Mouse (Mus musculus) c-Kit-positive CD71-negative TER-119-negative erythroid progenitor cells, embryonic 14.5 days (primary cell): ENCODE data around the gene Izumo1r.

Experiments used
- DNase-seq: peaks from one replicate; pipeline ENCODE4 v3.0.0-alpha.2; 2013; ENCODE audit warnings: low read depth

Gene Izumo1r

GRCm38 (mm10) chr9:14903581-14904378 lies at the start of gene Izumo1r:
TSS of gene Izumo1r (minus strand) at chr9:14903949.
- no peak for DNase-seq

GRCm38 (mm10) chr9:14951072-14951471 lies 47.3 kb upstream of the Izumo1r start:
- DNase-seq, result no peak

GRCm38 (mm10) chr9:14948843-14949242 lies 45.1 kb upstream of the Izumo1r start:
- DNase-seq, result no peak

GRCm38 (mm10) chr9:14946677-14947076 lies 42.9 kb upstream of the Izumo1r start:
- DNase-seq, result no peak

- DNase-seq, result no peak
Measured at GRCm38 (mm10) chr9:14945919-14946318, 42.2 kb upstream of the Izumo1r start.

- no peak for DNase-seq
Measured at GRCm38 (mm10) chr9:14942143-14942720, 38.5 kb upstream of the Izumo1r start.

GRCm38 (mm10) chr9:14939610-14940009 lies 35.9 kb upstream of the Izumo1r start:
- no peak for DNase-seq

- no peak for DNase-seq
Measured at GRCm38 (mm10) chr9:14937308-14937707, 33.6 kb upstream of the Izumo1r start.

GRCm38 (mm10) chr9:14934851-14935250 lies 31.1 kb upstream of the Izumo1r start:
- DNase-seq, result no peak

GRCm38 (mm10) chr9:14931943-14932342 lies 28.2 kb upstream of the Izumo1r start:
- DNase-seq, result no peak

- DNase-seq, result no peak
Measured at GRCm38 (mm10) chr9:14931211-14931610, 27.5 kb upstream of the Izumo1r start.

- no peak for DNase-seq
Measured at GRCm38 (mm10) chr9:14926593-14926992, 22.8 kb upstream of the Izumo1r start.

GRCm38 (mm10) chr9:14923625-14924024 lies 19.9 kb upstream of the Izumo1r start:
- no peak for DNase-seq

- no peak for DNase-seq
Measured at GRCm38 (mm10) chr9:14921971-14922560, 18.3 kb upstream of the Izumo1r start.

- DNase-seq, result no peak
Measured at GRCm38 (mm10) chr9:14921254-14921653, 17.5 kb upstream of the Izumo1r start.

- no peak for DNase-seq
Measured at GRCm38 (mm10) chr9:14920608-14921007, 16.9 kb upstream of the Izumo1r start.

- DNase-seq, result no peak
Measured at GRCm38 (mm10) chr9:14918825-14919668, 15.3 kb upstream of the Izumo1r start.

GRCm38 (mm10) chr9:14917661-14918060 lies 13.9 kb upstream of the Izumo1r start:
- no peak for DNase-seq

- no peak for DNase-seq
Measured at GRCm38 (mm10) chr9:14912037-14912436, 8.3 kb upstream of the Izumo1r start.

GRCm38 (mm10) chr9:14909981-14910380 lies 6.2 kb upstream of the Izumo1r start:
- DNase-seq, result no peak

- DNase-seq, result no peak
Measured at GRCm38 (mm10) chr9:14907816-14908415, 4.2 kb upstream of the Izumo1r start.

GRCm38 (mm10) chr9:14905956-14906355 lies 2.2 kb upstream of the Izumo1r start:
- DNase-seq, result no peak
